Mouse (Mus musculus): ENCODE measurements around the gene C530008M17Rik.

Gene C530008M17Rik

GRCm38 (mm10) chr5:76773492-76774158, 117.3 kb downstream of the C530008M17Rik start:
- DNase-seq (ENCODE audit: low spot score) = no peak

GRCm38 (mm10) chr5:76779094-76779615, 122.8 kb downstream of the C530008M17Rik start:
- no peak for DNase-seq (ENCODE audit: low spot score)

- DNase-seq (ENCODE audit: low spot score) = no peak
These were observed 125.6 kb downstream of the C530008M17Rik start for GRCm38 (mm10) chr5:76781943-76782342.

GRCm38 (mm10) chr5:76782414-76783103, 126.2 kb downstream of the C530008M17Rik start:
- no peak for DNase-seq (ENCODE audit: low spot score)

GRCm38 (mm10) chr5:76783104-76783441, 126.8 kb downstream of the C530008M17Rik start:
- DNase-seq (ENCODE audit: low spot score) = no peak

GRCm38 (mm10) chr5:76784151-76784723, 127.9 kb downstream of the C530008M17Rik start:
- no peak for DNase-seq (ENCODE audit: low spot score)

- no peak for DNase-seq (ENCODE audit: low spot score)
These were observed 128.7 kb downstream of the C530008M17Rik start for GRCm38 (mm10) chr5:76785013-76785412.

- no peak for DNase-seq (ENCODE audit: low spot score)
These were observed 133.6 kb downstream of the C530008M17Rik start for GRCm38 (mm10) chr5:76789881-76790280.

GRCm38 (mm10) chr5:76791280-76791679, 135.0 kb downstream of the C530008M17Rik start:
- DNase-seq (ENCODE audit: low spot score) = no peak

GRCm38 (mm10) chr5:76792720-76793119, 136.4 kb downstream of the C530008M17Rik start:
- no peak for DNase-seq (ENCODE audit: low spot score)

GRCm38 (mm10) chr5:76798043-76798442, 141.7 kb downstream of the C530008M17Rik start:
- DNase-seq (ENCODE audit: low spot score) = no peak

GRCm38 (mm10) chr5:76799471-76799870, 143.2 kb downstream of the C530008M17Rik start:
- DNase-seq (ENCODE audit: low spot score) = peak; percentile 16

- no peak for DNase-seq (ENCODE audit: low spot score)
These were observed 152.7 kb downstream of the C530008M17Rik start for GRCm38 (mm10) chr5:76809031-76809430.

GRCm38 (mm10) chr5:76815035-76815434, 158.7 kb downstream of the C530008M17Rik start:
- DNase-seq (ENCODE audit: low spot score) = no peak

- DNase-seq (ENCODE audit: low spot score) = peak; percentile 10
These were observed 159.6 kb downstream of the C530008M17Rik start for GRCm38 (mm10) chr5:76815786-76816455.

- no peak for DNase-seq (ENCODE audit: low spot score)
These were observed 160.4 kb downstream of the C530008M17Rik start for GRCm38 (mm10) chr5:76816748-76817147.

GRCm38 (mm10) chr5:76817678-76818077, 161.4 kb downstream of the C530008M17Rik start:
- no peak for DNase-seq (ENCODE audit: low spot score)

GRCm38 (mm10) chr5:76818807-76819206, 162.5 kb downstream of the C530008M17Rik start:
- no peak for DNase-seq (ENCODE audit: low spot score)

GRCm38 (mm10) chr5:76822097-76822496, 165.8 kb downstream of the C530008M17Rik start:
- peak; percentile 10 for DNase-seq (ENCODE audit: low spot score)

GRCm38 (mm10) chr5:76828527-76829240, 172.4 kb downstream of the C530008M17Rik start:
- no peak for DNase-seq (ENCODE audit: low spot score)

- DNase-seq (ENCODE audit: low spot score) = no peak
These were observed 176.4 kb downstream of the C530008M17Rik start for GRCm38 (mm10) chr5:76832529-76833210.
